24 mouse cellular contexts compared by ENCODE assay signal in the genomic region with DNA sequence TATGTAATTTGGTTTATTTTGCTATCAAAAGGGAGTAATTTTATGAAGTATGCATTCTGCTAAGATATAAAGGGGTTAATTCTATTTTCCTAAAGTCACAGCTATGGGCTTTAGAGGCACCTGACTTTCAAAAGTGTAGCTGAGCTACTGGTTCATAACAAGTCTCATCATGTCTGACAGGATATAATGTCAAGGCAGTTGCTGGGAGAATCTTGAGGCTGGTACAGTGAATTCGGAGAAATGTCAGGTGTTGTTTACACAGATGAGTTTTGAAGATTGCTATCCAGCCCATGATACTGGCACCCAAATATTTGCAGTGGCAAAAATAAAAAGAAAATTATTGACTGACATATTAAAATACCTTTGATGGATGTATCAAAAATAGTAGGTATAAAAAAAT. TPM values are rescaled to one million over a fixed set of nuclear protein-coding genes. Genes with fewer than 3 reads are reported as not detected.
"Had no signal": no experiment of that assay in that cellular context is flagged by ENCODE, and none has a peak within 500 bp of the region (broad histone marks: within the 10 kb centered on the region; RNA-seq: fewer than 3 reads in every experiment).

No protein-coding gene starts in this region.

- DNase-seq: kidney, adult 8-10 months; kidney, postnatal 10 days; kidney, postnatal 36 days; layer of hippocampus, postnatal 36 days; liver, embryonic 13.5 days; lung, adult 2 months; lung, postnatal 14 days; thymus, adult 18-20 months; thymus, postnatal 25 days had no signal

- ATAC-seq: midbrain, embryonic 13.5 days; midbrain, embryonic 16.5 days had no signal

RNA-seq across cellular contexts. Expression of a gene that starts 11.5 kb away (rescaled TPM):
- polyA plus RNA-seq: myocyte had no signal

RNA-seq across cellular contexts. Expression of a gene that starts 19.1 kb away (rescaled TPM):
- polyA plus RNA-seq: kidney, embryonic 15.5 days; limb, embryonic 11.5 days; liver, embryonic 13.5 days; lung, embryonic 16.5 days; midbrain, embryonic 13.5 days; midbrain, embryonic 16.5 days; myocyte; neural tube, embryonic 11.5 days; neural tube, embryonic 14.5 days had no signal

RNA-seq across cellular contexts. Expression of a gene that starts 31.7 kb away (rescaled TPM):
- total RNA-seq: layer of hippocampus, adult 8-10 months; layer of hippocampus, postnatal 10 days; layer of hippocampus, postnatal 36 days; left cerebral cortex, adult 2 months; left cerebral cortex, postnatal 10 days; left cerebral cortex, postnatal 36 days; monocyte, adult 5-6 weeks had no signal
- polyA plus RNA-seq: macrophage; midbrain, embryonic 13.5 days; midbrain, embryonic 16.5 days had no signal

RNA-seq across cellular contexts. Expression of a gene that starts 35.7 kb away (rescaled TPM):
- polyA plus RNA-seq: myocyte had no signal
